7 mouse cellular contexts compared by ENCODE assay signal in genomic region chr1:189830797-189831232, GRCm38 (mm10).
A peak's percentile ranks its signal among the peaks of the same experiment; 100 is the strongest.
DNase-seq lines count a peak whose midpoint lies in the region; ATAC-seq lines count a peak whose summit lies in the region.

No protein-coding gene starts in this region.

- DNase-seq in urinary bladder, postnatal 14 days (ENCODE audit: low spot score): peak; percentile 33
- no peak for DNase-seq in urinary bladder, adult 2 months (ENCODE audit: low spot score)
- no peak for DNase-seq in layer of hippocampus, postnatal 14 days (ENCODE audit: low spot score in 2 of 2)
- no peak for DNase-seq in right cerebral cortex, postnatal 14 days

- no peaks in the 10 kb centered on the region for H3K9me3 ChIP-seq in embryonic facial prominence, embryonic 13.5 days
- H3K9me3 ChIP-seq in limb, embryonic 15.5 days: no peaks in the 10 kb centered on the region

- WGBS in embryonic facial prominence, embryonic 13.5 days: 22% methylated on average over 12 of the region's 12 CpGs
- 8% methylated on average over 12 of the region's 12 CpGs for WGBS in limb, embryonic 15.5 days

- H3K27me3 ChIP-seq in embryonic facial prominence, embryonic 13.5 days: no peaks in the 10 kb centered on the region
- no peaks in the 10 kb centered on the region for H3K27me3 ChIP-seq in limb, embryonic 15.5 days

- H3K27ac ChIP-seq in embryonic facial prominence, embryonic 13.5 days: peak overlapping the region; percentile 49; the same call in 1 of the 2 replicates
- H3K27ac ChIP-seq in limb, embryonic 15.5 days: peak overlapping the region; percentile 33; the same call in 1 of the 2 replicates

- H3K4me3 ChIP-seq in embryonic facial prominence, embryonic 13.5 days: no peak overlapping the region
- H3K4me3 ChIP-seq in limb, embryonic 15.5 days: no peak overlapping the region

- no peak overlapping the region for H3K9ac ChIP-seq in embryonic facial prominence, embryonic 13.5 days
- no peak overlapping the region for H3K9ac ChIP-seq in limb, embryonic 15.5 days

- H3K36me3 ChIP-seq in embryonic facial prominence, embryonic 13.5 days: peaks cover 55% of the 10 kb centered on the region
- H3K36me3 ChIP-seq in limb, embryonic 15.5 days: peaks cover 47% of the 10 kb centered on the region

- H3K4me1 ChIP-seq in embryonic facial prominence, embryonic 13.5 days: peaks cover 15% of the 10 kb centered on the region
- H3K4me1 ChIP-seq in limb, embryonic 15.5 days: peaks cover 13% of the 10 kb centered on the region

- ATAC-seq in embryonic facial prominence, embryonic 13.5 days (ENCODE audit: insufficient number of reproducible peaks, insufficient read depth, low FRiP score, low TSS enrichment, low read depth): peak; percentile 60; the same call in 1 of the 2 replicates
- ATAC-seq in limb, embryonic 15.5 days (ENCODE audit: insufficient number of reproducible peaks, low FRiP score, low TSS enrichment, low read depth): no peak
- ATAC-seq in cerebellum, adult (ENCODE audit: insufficient number of reproducible peaks, low FRiP score, low TSS enrichment): no peak

- H3K4me2 ChIP-seq in embryonic facial prominence, embryonic 13.5 days: no peak overlapping the region
- no peak overlapping the region for H3K4me2 ChIP-seq in limb, embryonic 15.5 days
